Mouse (Mus musculus): ENCODE measurements around the gene 0610037L13Rik. TPM values are rescaled to one million over a fixed set of nuclear protein-coding genes. Genes with fewer than 3 reads are reported as not detected.

The 0610037L13Rik gene
- polyA plus RNA-seq, 1 experiment from 2014 or later: 93.8 TPM

GRCm38 (mm10) chr4:107928269-107928668, 38.7 kb downstream of the 0610037L13Rik start:
- H3K9me3 ChIP-seq (ENCODE audit: control insufficient read depth, low read length): no peaks in the 10 kb centered on the region
- H3K36me3 ChIP-seq (ENCODE audit: control insufficient read depth, insufficient read depth, low read length): no peaks in the 10 kb centered on the region
- H3K4me3 ChIP-seq (ENCODE audit: low read length): no peak overlapping the region
- H3K27me3 ChIP-seq (replicated peaks; ENCODE audit: control insufficient read depth, insufficient read depth, low read length): no peaks in the 10 kb centered on the region
- H3K4me2 ChIP-seq (ENCODE audit: low read depth, low read length): no peak overlapping the region
- 73% methylated on average over 2 of the region's 2 CpGs for WGBS
- H3K27ac ChIP-seq (ENCODE audit: low read length): no peak overlapping the region
- ATAC-seq: no peak
- no peaks in the 10 kb centered on the region for H3K4me1 ChIP-seq (ENCODE audit: control insufficient read depth, insufficient read depth, low read length)
- no peak overlapping the region for H3K9ac ChIP-seq (ENCODE audit: low read depth, low read length)

- H3K4me2 ChIP-seq (ENCODE audit: low read depth, low read length): no peak overlapping the region
- no peaks in the 10 kb centered on the region for H3K4me1 ChIP-seq (ENCODE audit: control insufficient read depth, insufficient read depth, low read length)
- WGBS: 84% methylated on average over 2 of the region's 2 CpGs
- no peak overlapping the region for H3K27ac ChIP-seq (ENCODE audit: low read length)
- no peaks in the 10 kb centered on the region for H3K9me3 ChIP-seq (ENCODE audit: control insufficient read depth, low read length)
- no peak overlapping the region for H3K4me3 ChIP-seq (ENCODE audit: low read length)
- ATAC-seq: no peak
- H3K36me3 ChIP-seq (ENCODE audit: control insufficient read depth, insufficient read depth, low read length): no peaks in the 10 kb centered on the region
- H3K27me3 ChIP-seq (replicated peaks; ENCODE audit: control insufficient read depth, insufficient read depth, low read length): no peaks in the 10 kb centered on the region
- no peak overlapping the region for H3K9ac ChIP-seq (ENCODE audit: low read depth, low read length)
These were observed 39.1 kb downstream of the 0610037L13Rik start for GRCm38 (mm10) chr4:107928726-107929125.

GRCm38 (mm10) chr4:107931453-107931852, 41.8 kb downstream of the 0610037L13Rik start:
- H3K4me2 ChIP-seq (ENCODE audit: low read depth, low read length): no peak overlapping the region
- H3K9ac ChIP-seq (ENCODE audit: low read depth, low read length): no peak overlapping the region
- WGBS: 70% methylated on average over 3 of the region's 3 CpGs
- no peaks in the 10 kb centered on the region for H3K9me3 ChIP-seq (ENCODE audit: control insufficient read depth, low read length)
- no peaks in the 10 kb centered on the region for H3K36me3 ChIP-seq (ENCODE audit: control insufficient read depth, insufficient read depth, low read length)
- H3K27ac ChIP-seq (ENCODE audit: low read length): no peak overlapping the region
- ATAC-seq: no peak
- H3K4me1 ChIP-seq (ENCODE audit: control insufficient read depth, insufficient read depth, low read length): no peaks in the 10 kb centered on the region
- no peaks in the 10 kb centered on the region for H3K27me3 ChIP-seq (replicated peaks; ENCODE audit: control insufficient read depth, insufficient read depth, low read length)
- no peak overlapping the region for H3K4me3 ChIP-seq (ENCODE audit: low read length)

GRCm38 (mm10) chr4:107933239-107933638, 43.6 kb downstream of the 0610037L13Rik start:
- no peak overlapping the region for H3K9ac ChIP-seq (ENCODE audit: low read depth, low read length)
- H3K27me3 ChIP-seq (replicated peaks; ENCODE audit: control insufficient read depth, insufficient read depth, low read length): no peaks in the 10 kb centered on the region
- WGBS: 76% methylated on average over 8 of the region's 8 CpGs
- ATAC-seq: no peak
- H3K4me2 ChIP-seq (ENCODE audit: low read depth, low read length): no peak overlapping the region
- no peak overlapping the region for H3K27ac ChIP-seq (ENCODE audit: low read length)
- H3K4me3 ChIP-seq (ENCODE audit: low read length): no peak overlapping the region
- H3K36me3 ChIP-seq (ENCODE audit: control insufficient read depth, insufficient read depth, low read length): no peaks in the 10 kb centered on the region
- H3K4me1 ChIP-seq (ENCODE audit: control insufficient read depth, insufficient read depth, low read length): peaks cover 3% of the 10 kb centered on the region; the same call in 1 of the 2 replicates
- H3K9me3 ChIP-seq (ENCODE audit: control insufficient read depth, low read length): no peaks in the 10 kb centered on the region

- H3K4me1 ChIP-seq (ENCODE audit: control insufficient read depth, insufficient read depth, low read length): peaks cover 3% of the 10 kb centered on the region; the same call in 1 of the 2 replicates
- no peak for ATAC-seq
- H3K4me2 ChIP-seq (ENCODE audit: low read depth, low read length): no peak overlapping the region
- no peaks in the 10 kb centered on the region for H3K36me3 ChIP-seq (ENCODE audit: control insufficient read depth, insufficient read depth, low read length)
- H3K9ac ChIP-seq (ENCODE audit: low read depth, low read length): no peak overlapping the region
- H3K9me3 ChIP-seq (ENCODE audit: control insufficient read depth, low read length): no peaks in the 10 kb centered on the region
- H3K4me3 ChIP-seq (ENCODE audit: low read length): no peak overlapping the region
- 67% methylated on average over 3 of the region's 3 CpGs for WGBS
- no peak overlapping the region for H3K27ac ChIP-seq (ENCODE audit: low read length)
- H3K27me3 ChIP-seq (replicated peaks; ENCODE audit: control insufficient read depth, insufficient read depth, low read length): no peaks in the 10 kb centered on the region
These were observed 45.6 kb downstream of the 0610037L13Rik start for GRCm38 (mm10) chr4:107935254-107935653.

GRCm38 (mm10) chr4:107937338-107937737, 47.7 kb downstream of the 0610037L13Rik start:
- no peak overlapping the region for H3K4me3 ChIP-seq (ENCODE audit: low read length)
- H3K9ac ChIP-seq (ENCODE audit: low read depth, low read length): no peak overlapping the region
- H3K27me3 ChIP-seq (replicated peaks; ENCODE audit: control insufficient read depth, insufficient read depth, low read length): no peaks in the 10 kb centered on the region
- H3K36me3 ChIP-seq (ENCODE audit: control insufficient read depth, insufficient read depth, low read length): no peaks in the 10 kb centered on the region
- peak; percentile 85 for ATAC-seq
- WGBS: 17% methylated on average over 6 of the region's 6 CpGs
- H3K27ac ChIP-seq (ENCODE audit: low read length): peak overlapping the region; percentile 78
- peaks cover 3% of the 10 kb centered on the region; the same call in 1 of the 2 replicates for H3K4me1 ChIP-seq (ENCODE audit: control insufficient read depth, insufficient read depth, low read length)
- no peaks in the 10 kb centered on the region for H3K9me3 ChIP-seq (ENCODE audit: control insufficient read depth, low read length)
- H3K4me2 ChIP-seq (ENCODE audit: low read depth, low read length): no peak overlapping the region

GRCm38 (mm10) chr4:107938124-107938523, 48.5 kb downstream of the 0610037L13Rik start:
- Histone ChIP-seq H3K4me1 (ENCODE audit: control insufficient read depth, insufficient read depth, low read length) (peaks cover 3% of the 10 kb centered on the region; the same call in 1 of the 2 replicates), H3K27ac (ENCODE audit: low read length) (peak overlapping the region; percentile 78), H3K4me3 (ENCODE audit: low read length) (no peak overlapping the region), H3K9ac (ENCODE audit: low read depth, low read length) (no peak overlapping the region), H3K27me3 (replicated peaks; ENCODE audit: control insufficient read depth, insufficient read depth, low read length) (no peaks in the 10 kb centered on the region), H3K4me2 (ENCODE audit: low read depth, low read length) (no peak overlapping the region), H3K9me3 (ENCODE audit: control insufficient read depth, low read length) (no peaks in the 10 kb centered on the region), H3K36me3 (ENCODE audit: control insufficient read depth, insufficient read depth, low read length) (no peaks in the 10 kb centered on the region)
- 71% methylated on average over 2 of the region's 2 CpGs for WGBS
- no peak for ATAC-seq

GRCm38 (mm10) chr4:107942741-107943140, 53.1 kb downstream of the 0610037L13Rik start:
- Histone ChIP-seq H3K27me3 (replicated peaks; ENCODE audit: control insufficient read depth, insufficient read depth, low read length) (no peaks in the 10 kb centered on the region), H3K4me3 (ENCODE audit: low read length) (no peak overlapping the region), H3K4me2 (ENCODE audit: low read depth, low read length) (no peak overlapping the region), H3K27ac (ENCODE audit: low read length) (no peak overlapping the region), H3K4me1 (ENCODE audit: control insufficient read depth, insufficient read depth, low read length) (peaks cover 2% of the 10 kb centered on the region; the same call in 1 of the 2 replicates), H3K36me3 (ENCODE audit: control insufficient read depth, insufficient read depth, low read length) (no peaks in the 10 kb centered on the region), H3K9me3 (ENCODE audit: control insufficient read depth, low read length) (no peaks in the 10 kb centered on the region), H3K9ac (ENCODE audit: low read depth, low read length) (no peak overlapping the region)
- 76% methylated on average over 7 of the region's 7 CpGs for WGBS
- no peak for ATAC-seq

GRCm38 (mm10) chr4:107944141-107944540, 54.5 kb downstream of the 0610037L13Rik start:
- Histone ChIP-seq H3K36me3 (ENCODE audit: control insufficient read depth, insufficient read depth, low read length) (no peaks in the 10 kb centered on the region), H3K9me3 (ENCODE audit: control insufficient read depth, low read length) (no peaks in the 10 kb centered on the region), H3K4me3 (ENCODE audit: low read length) (no peak overlapping the region), H3K27ac (ENCODE audit: low read length) (no peak overlapping the region), H3K4me1 (ENCODE audit: control insufficient read depth, insufficient read depth, low read length) (no peaks in the 10 kb centered on the region), H3K9ac (ENCODE audit: low read depth, low read length) (no peak overlapping the region), H3K4me2 (ENCODE audit: low read depth, low read length) (no peak overlapping the region), H3K27me3 (replicated peaks; ENCODE audit: control insufficient read depth, insufficient read depth, low read length) (no peaks in the 10 kb centered on the region)
- 83% methylated on average over 2 of the region's 2 CpGs for WGBS
- ATAC-seq: no peak
